Mouse (Mus musculus): Measurements from ENCODE around the gene 1700010B08Rik.

DNA sequence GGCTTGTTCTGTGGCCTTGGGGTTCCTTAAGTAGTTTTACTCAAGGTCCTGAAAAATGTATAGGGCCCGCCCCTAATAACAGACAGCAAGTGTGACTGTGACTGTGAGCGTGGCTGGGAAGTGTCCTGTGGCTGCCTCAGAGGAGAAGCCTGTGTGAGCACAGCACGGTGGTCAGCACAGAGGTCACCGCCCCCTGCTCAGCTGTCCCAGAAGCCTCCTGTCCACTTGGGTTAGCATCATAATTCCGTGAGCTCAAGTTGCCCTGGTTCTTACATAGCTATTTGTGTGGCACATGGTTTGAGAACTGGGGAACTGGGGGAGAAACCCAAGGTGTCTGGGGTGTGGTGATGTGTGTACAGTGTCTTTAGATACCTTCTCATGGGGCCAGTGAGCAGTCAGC, 31.9 kb upstream of the 1700010B08Rik start:
- TF ChIP-seq CTCF (IDR thresholded peaks at IDR 0.05) (no peak), POLR2A (IDR thresholded peaks at IDR 0.05; ENCODE audit: insufficient read depth, low read depth, low read length) (no peak)

All from heart, adult 2 months (tissue).